Mouse (Mus musculus): ENCODE data around the gene 4930516K23Rik.

The 4930516K23Rik gene

DNA sequence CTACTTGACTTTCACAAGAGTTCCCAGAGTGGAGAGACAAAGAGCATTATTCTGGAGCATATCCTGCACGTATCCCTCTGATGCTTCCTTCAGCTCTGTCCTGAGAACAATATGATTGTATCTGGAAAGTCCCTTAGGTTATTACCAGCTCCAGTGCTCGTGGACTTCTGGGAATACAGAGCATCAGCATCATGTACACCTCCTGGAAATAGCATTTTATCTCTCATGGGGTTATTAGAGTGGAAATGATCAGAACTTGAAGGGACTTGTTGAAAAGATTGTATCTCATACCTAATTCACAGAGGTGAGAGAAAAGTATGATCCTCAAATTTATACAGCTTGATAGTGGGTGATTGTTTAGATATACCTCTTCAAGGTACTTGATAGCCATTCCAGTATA lies at the start of gene 4930516K23Rik:
TSS of gene 4930516K23Rik (minus strand) at position 101 of the 400 bp plus-strand sequence.
- DNase-seq (ENCODE audit: low spot score in 2 of 2): no peak

DNA sequence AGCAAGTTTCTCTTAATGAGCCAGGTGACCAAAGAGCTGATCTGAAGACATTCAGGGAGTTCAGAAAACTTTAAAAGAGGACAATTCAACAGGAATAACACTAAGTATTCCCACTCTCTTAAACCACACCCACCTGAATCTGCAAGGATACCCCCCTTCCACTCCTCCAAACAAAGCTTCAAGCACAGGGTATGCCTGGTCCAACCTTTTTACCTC lies 43.4 kb upstream of the 4930516K23Rik start, which contains the start of gene Olfr646:
TSS of gene Olfr646 (plus strand) at position 117 of the 216 bp plus-strand sequence.
- DNase-seq (ENCODE audit: low spot score in 2 of 2): no peak

DNA sequence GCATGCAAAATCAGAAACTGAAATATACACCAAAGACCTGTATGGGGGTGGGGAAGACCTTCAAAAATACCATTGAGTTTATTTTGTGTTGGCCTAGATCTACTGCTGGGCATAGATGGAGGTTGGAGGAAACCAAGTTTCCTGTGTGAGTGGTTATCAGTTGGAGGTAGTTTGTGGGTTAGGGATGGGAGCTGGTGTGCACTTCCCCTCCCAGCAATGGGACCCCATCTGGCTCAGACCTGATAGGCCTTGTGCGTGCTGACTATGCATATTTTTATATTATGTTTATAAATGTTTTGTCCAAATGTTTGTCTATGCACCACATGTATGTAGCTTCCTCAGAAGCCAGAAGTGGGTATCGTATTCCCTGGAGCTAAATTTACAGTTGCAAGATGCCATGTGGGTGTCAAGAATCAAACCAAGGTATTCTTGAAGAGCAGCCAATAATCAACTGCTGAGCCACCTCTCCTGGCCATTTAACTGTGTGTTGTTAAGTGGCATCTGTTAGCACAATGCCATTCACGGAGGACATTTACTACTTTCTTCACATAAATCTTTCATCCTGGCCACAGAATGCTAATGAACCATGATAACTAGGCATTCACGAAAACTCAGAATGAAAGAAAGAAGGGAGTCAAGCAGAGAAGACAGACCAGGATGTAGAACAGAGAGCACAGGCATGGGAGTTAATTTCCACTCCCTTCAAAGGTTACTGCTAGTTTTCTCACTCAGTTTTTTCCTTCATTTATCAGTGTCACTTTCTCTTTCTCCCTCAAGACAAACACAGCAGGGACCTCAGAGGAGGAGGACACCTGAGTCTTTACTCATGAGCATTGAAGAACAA lies 42.9 kb upstream of the 4930516K23Rik start:
- DNase-seq (ENCODE audit: low spot score in 2 of 2): no peak

DNA sequence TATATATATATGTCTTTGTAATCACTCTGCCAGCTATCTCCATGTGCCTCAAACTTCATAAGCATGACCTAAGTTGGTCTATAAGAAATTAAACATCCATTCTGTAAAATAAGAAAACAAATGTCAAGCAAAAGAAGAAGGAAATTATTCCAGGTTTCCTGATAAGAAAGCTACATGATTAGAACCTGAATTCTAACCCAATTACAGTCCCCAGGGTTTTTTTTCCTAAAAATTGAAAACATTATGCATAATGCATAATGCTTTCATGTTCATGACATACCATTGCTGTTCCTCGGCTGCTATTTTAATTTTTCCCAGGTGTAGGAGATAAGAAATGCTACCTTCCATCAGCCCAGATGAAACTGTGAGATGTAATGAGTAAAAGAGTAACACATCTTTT lies 24.1 kb upstream of the 4930516K23Rik start, which contains the start of gene Olfr645:
TSS of gene Olfr645 (minus strand) at position 101 of the 400 bp plus-strand sequence.
- no peak for DNase-seq (ENCODE audit: low spot score in 2 of 2)

DNA sequence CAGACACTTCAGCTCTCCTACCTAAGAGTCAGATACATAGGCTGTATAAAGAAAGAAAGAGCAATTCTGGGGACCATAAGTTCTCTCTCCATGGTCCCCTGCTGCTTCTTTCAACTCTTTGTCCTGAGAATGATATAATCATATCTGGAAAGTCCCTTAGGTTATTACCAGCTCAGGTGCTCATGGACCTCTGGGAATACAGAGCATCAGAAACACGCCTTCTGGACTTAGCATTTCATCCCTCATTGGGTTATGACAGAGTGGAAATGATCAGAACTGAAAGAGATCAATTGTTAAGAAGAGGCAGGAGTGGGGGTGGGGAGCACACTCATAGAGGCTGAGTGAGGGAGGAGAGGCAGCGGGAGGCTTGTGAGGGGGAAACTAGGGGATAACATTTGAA lies 10.5 kb upstream of the 4930516K23Rik start, which contains the start of gene Olfr644:
TSS of gene Olfr644 (minus strand) at position 101 of the 400 bp plus-strand sequence.
- no peak for DNase-seq (ENCODE audit: low spot score in 2 of 2)

DNA sequence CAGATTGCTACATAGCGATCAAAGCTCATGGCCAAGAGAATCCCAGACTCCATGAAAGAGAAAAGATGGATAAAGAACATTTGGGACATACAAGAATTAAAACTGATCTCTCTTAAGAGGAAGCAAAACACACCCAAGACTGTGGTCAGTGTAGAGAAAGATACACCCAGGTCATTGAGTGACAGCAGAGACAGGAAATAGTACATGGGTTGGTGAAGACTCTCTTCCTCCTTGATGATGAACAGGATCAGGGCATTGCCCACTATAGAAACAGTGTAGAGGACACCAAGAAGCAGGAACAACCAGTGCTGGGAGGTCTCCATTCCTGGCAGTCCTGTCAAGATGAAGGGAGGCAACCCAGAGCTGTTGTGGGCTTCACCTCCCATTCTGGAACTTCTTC lies 2.0 kb downstream of the 4930516K23Rik start:
- DNase-seq (ENCODE audit: low spot score in 2 of 2): no peak

DNA sequence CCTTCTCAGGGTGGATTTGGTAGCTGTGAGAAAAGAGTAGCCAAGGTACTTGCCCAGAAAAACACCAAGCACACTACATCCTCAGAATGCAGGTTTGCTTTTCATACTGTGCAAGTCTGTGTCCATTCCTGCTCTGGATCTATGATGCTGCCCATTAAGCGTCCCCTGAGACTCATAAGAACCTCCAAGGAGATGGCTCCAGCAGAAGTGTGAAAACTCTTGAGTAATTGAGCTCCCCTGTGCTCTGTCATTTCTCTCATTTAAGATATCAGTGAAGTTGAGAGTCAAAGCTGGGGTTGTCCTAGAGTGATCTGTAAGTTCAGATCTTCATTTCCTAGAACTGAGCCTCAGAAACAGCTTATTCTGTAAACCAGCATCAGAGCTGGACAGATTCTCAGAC lies 8.7 kb downstream of the 4930516K23Rik start, which contains the start of gene Olfr642:
TSS of gene Olfr642 (minus strand) at position 101 of the 400 bp plus-strand sequence.
- no peak for DNase-seq (ENCODE audit: low spot score in 2 of 2)

DNA sequence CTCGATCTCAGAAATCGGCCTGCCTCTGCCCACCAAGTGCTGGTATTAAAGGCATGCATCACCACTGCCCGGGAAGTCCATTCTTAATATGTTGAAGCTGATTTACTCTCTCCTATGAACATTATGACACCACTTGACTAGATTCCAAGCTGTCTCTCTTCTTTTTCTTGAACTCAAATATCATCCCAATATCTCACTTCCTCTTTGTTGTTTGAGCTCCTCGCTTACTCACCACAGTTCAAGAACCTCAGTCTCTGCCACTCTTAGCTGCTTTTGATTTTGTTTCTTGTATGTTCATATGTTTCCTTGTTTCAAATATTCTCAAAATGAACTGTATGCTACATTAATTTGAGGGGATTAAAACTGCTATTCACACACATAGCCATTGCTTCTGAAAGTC lies 10.5 kb downstream of the 4930516K23Rik start:
- DNase-seq (ENCODE audit: low spot score in 2 of 2): no peak

DNA sequence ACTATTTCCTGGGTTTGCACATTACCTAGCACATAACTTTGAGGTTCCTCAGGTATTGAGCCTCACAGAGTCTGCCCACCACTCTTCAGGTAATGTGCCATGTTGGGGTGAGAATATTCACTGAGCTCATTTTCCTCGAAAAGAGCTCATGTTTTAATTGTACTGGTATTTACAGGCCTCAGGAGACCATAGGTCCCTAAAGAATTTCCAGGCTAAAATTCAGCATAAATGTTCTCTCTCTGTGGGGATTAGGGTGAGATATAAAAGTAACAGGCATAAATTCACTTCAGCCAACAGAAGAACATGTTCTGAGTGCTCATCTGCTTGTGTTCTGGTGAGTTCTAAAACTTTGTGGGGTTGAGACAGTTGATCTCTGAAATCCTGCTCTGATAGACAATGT lies 26.1 kb downstream of the 4930516K23Rik start, which contains the start of gene Olfr641:
TSS of gene Olfr641 (plus strand) at position 301 of the 400 bp plus-strand sequence.
- DNase-seq (ENCODE audit: low spot score in 2 of 2): no peak

DNA sequence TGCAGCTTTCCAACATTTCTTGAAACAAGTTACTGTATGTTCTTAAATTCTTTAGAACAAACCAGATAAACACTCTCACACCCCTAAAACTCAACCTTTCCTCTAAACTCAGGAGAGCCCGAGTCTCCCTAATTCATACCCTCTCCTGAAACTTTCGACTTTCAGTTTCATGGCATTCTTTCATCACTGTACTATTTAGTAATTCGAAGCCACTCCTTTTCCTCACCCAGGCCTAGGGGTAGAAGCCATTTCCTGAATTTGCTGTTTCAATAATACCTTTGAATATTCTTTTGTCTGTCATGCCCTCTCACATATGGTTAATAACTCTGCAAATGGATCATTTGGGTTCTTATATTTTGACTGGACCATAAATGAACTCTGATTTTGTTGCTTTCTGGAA lies 34.3 kb downstream of the 4930516K23Rik start:
- no peak for DNase-seq (ENCODE audit: low spot score in 2 of 2)

DNA sequence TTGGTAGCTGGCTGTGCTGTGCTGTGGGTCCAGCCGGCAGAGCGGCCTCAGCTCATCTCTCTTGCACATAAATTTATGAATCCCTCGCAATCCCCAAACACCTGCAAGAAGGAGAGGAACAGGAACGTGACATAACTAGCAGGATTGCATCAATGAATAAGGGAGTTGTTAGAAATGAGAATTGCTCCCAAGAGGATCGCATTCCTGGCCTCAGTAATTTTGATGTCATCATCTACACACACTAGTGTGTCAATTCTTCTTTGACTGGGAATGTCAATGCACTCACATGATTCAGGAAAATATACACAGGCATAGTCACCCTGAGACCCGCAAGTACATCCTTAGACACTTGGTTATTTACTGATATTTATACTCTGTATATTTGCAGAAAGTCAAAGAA lies 35.8 kb downstream of the 4930516K23Rik start, which contains the start of gene Olfr640:
TSS of gene Olfr640 (minus strand) at position 101 of the 400 bp plus-strand sequence.
- DNase-seq (ENCODE audit: low spot score in 2 of 2): no peak

DNA sequence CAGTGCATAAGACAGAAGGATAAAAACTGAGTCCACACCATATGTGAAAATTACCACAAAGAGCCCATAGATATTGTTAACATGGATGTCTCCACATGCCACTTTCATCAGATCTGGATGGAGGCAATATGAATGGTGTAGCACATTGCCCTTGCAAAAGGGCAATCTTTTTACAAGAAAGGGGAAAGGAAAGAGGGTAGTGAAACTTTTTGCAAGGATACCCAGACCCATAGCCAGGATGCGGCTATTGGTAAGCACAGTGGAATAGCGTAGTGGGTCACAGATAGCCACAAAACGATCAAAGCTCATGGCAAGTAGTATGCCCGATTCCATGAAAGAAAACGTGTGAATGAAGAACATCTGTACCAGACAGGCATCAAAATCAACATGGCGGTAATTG lies 39.6 kb downstream of the 4930516K23Rik start:
- no peak for DNase-seq (ENCODE audit: low spot score in 2 of 2)

DNA sequence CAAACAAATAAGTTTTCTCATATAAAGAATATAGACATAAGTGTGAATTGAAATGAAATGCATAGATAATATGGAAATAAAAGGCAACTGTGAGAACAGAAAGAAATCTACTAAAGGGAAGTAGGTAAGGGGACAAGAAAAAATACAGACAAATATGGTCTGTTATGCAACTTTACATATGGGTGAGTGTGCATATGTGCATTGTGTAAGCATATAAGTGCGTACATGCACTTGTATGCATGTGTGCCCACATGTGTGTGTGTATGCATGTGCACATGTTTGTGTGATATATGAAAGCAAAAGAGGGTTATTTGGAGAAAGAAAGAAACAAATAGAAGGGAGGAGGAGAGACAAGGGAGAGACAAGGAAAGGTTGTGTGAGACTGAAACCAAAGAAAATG lies 42.3 kb downstream of the 4930516K23Rik start:
- no peak for DNase-seq (ENCODE audit: low spot score in 2 of 2)

DNA sequence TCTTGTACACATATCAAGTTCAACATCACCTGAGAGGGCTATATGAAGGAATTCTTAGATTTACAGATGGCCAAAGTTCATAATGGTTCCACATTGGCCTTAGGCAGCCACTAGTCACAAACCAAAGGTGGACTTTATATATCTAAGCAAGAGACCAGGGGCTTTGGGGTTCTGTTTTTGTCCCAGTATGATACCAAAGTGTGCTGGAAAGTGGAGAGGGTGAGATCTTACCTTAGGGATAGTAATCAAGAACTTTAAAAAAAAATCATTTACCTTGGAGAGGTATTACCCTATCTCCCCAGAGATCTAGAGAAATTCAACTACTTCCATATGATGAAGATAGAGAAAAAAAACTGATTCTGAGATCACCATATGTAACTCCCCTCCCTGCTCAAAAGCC lies 44.0 kb downstream of the 4930516K23Rik start, which contains the start of gene Olfr639:
TSS of gene Olfr639 (minus strand) at position 101 of the 400 bp plus-strand sequence.
- no peak for DNase-seq (ENCODE audit: low spot score in 2 of 2)

All from frontal cortex, postnatal 36 days (tissue).